Mouse (Mus musculus) spleen, adult 2 months (tissue): Measurements from ENCODE around the gene Zfp282.

Source experiments
- CTCF ChIP-seq: fragments of 200-500 bp; IDR thresholded peaks from 2 replicates; pipeline ENCODE4 v1.5.1; 2011; ENCODE audit warnings: mild to moderate bottlenecking, inconsistent platforms; ENCODE audit not compliant: insufficient read depth, insufficient read length, insufficient replicate concordance; ENCODE audit errors: extremely low read depth
- POLR2A ChIP-seq: fragments of 200-500 bp; IDR thresholded peaks from 2 replicates; pipeline ENCODE4 v1.6.1; 2011; ENCODE audit warnings: low read depth, low read length, inconsistent platforms

GRCm38 (mm10) chr6:47841077-47841476 is 35.9 kb upstream of the Zfp282 start:
- no peak for TF ChIP-seq CTCF
- TF ChIP-seq POLR2A, result no peak
